Mouse (Mus musculus) forebrain, embryonic 12.5 days (tissue): Measurements from ENCODE around the gene B4galnt1. TPM values are rescaled to one million over a fixed set of nuclear protein-coding genes. Genes with fewer than 3 reads are reported as not detected.

Source experiments
- ATAC-seq: fragments of 200-750 bp; cut with Nextera tagmentation; 2 replicates; pipeline ENCODE4 v1.8.0; 2017; ENCODE audit warnings: moderate TSS enrichment; ENCODE audit not compliant: low FRiP score
- H3K27ac ChIP-seq: fragments of 300-500 bp; sonication (generic); 2 replicates; pipeline ENCODE4 v1.5.1; 2016; ENCODE audit warnings: mild to moderate bottlenecking
- H3K27me3 ChIP-seq: fragments of 300-500 bp; sonication (generic); 2 replicates; pipeline ENCODE4 v1.6.1; 2016; ENCODE audit warnings: mild to moderate bottlenecking
- H3K36me3 ChIP-seq: fragments of 300-500 bp; sonication (generic); replicated peaks from 2 replicates; pipeline ENCODE4 v1.6.1; 2016; ENCODE audit warnings: mild to moderate bottlenecking
- H3K4me1 ChIP-seq: fragments of 300-500 bp; sonication (generic); 2 replicates; pipeline ENCODE4 v1.6.1; 2016
- H3K4me2 ChIP-seq: fragments of 300-500 bp; sonication (generic); 2 replicates; pipeline ENCODE4 v1.6.1; 2016; ENCODE audit warnings: mild to moderate bottlenecking, moderate library complexity
- H3K4me3 ChIP-seq: fragments of 300-500 bp; sonication (generic); replicated peaks from 2 replicates; pipeline ENCODE4 v1.5.1; 2016; ENCODE audit warnings: mild to moderate bottlenecking
- H3K9ac ChIP-seq: fragments of 300-500 bp; sonication (generic); 2 replicates; pipeline ENCODE4 v1.6.1; 2016; ENCODE audit warnings: mild to moderate bottlenecking
- H3K9me3 ChIP-seq: fragments of 300-500 bp; sonication (generic); 2 replicates; pipeline ENCODE4 v1.6.1; 2016
- WGBS: fragments of 180-500 bp; shearing (Covaris S2); methylation state at CpG from one replicate; pipeline ENCODE4 v1.1.7; 2016; 5-methylcytosine and 5-hydroxymethylcytosine counted together
- polyA plus RNA-seq: library from polyadenylated mRNA; unstranded; fragments of >200 nt; fragmentation: Nextera tagmentation; extraction: Ambion mirVana; gene quantifications from 2 replicates; pipeline ENCODE4 v1.2.1, GENCODE M21; 2016

Gene B4galnt1
- polyA plus RNA-seq, 1 experiment from 2014 or later, result 13.3 TPM

DNA sequence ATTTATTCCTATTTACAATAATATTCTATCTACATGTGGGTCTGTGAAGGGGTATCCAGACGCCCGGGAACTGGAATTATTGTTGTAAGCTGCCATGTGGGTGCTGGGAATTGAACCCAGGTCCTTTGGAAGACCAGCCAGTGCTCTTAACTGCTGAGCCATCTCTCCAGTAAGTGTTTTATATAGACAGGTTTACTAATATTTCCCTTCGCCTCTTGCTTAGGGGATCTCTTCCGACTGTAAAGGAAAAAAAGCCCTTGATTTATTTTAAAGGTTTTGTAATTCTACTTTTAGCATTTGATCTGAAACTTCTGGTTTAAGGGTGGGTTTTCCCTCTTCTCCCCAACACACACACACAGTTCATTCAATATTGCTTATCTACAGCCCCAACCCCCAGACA is 835 bp upstream of the B4galnt1 start:
- peak overlapping the region; percentile 80; the same call in 1 of the 2 replicates for H3K9ac ChIP-seq
- no peak overlapping the region for H3K4me3 ChIP-seq
- no peaks in the 10 kb centered on the region for H3K36me3 ChIP-seq
- no peak overlapping the region for H3K4me2 ChIP-seq
- H3K27me3 ChIP-seq, result peaks cover 55% of the 10 kb centered on the region
- ATAC-seq, result no peak
- H3K4me1 ChIP-seq, result peaks cover 22% of the 10 kb centered on the region
- WGBS, result 94% methylated on average over 4 of the region's 4 CpGs
- H3K9me3 ChIP-seq, result no peaks in the 10 kb centered on the region
- H3K27ac ChIP-seq, result no peak overlapping the region

DNA sequence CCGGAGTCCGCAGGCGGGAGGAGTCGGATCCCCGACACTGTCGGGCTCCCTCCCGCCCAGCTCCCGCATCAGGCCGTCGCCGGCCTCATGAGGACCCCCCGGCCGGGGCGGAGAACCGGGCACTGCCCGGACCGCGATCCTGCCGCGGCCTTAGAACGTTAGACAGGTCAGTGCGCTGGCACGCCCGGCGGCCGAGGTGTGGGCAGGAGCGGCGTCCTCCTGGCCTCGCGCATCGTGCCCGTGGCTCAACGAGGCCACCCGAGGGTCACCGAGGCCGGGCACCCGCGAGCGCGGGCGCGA is 279 bp downstream of the B4galnt1 start:
- peak; percentile 72 for ATAC-seq
- peaks cover 66% of the 10 kb centered on the region for H3K27me3 ChIP-seq
- peak overlapping the region; percentile 63 for H3K4me3 ChIP-seq

DNA sequence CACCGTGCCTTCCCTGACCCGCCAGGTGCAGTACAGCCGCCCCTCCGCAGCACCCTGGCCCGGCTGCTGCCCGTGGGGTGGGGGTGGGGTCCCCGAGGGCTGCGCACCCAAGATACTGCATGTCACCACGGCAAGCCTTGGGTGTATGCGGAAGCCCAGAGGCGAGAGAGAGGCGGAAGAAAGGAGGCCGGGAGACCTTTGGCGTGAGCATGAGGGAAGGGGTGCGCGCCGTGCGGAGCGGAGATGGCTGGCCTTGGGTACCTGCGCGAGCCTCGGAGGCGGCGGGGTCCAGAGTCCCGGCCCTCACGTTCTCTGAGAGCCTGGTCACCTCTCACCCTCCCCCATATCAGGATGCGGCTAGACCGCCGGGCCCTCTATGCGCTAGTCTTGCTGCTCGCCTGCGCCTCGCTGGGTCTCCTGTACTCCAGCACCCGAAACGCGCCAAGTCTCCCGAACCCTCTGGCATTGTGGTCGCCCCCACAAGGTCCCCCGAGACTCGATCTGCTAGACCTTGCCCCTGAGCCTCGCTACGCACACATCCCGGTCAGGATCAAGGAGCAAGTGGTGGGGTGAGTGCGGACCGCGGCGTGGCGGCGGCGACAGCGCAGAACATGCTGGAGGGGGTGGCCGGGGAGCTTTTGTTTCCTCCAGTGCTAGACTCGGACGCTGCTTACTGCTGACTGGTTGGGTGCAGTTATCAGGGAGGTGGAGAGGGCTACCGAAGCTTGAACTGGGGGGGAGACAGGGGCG is 804 bp downstream of the B4galnt1 start:
- Histone ChIP-seq H3K27ac (peak overlapping the region; percentile 57), H3K27me3 (peaks cover 72% of the 10 kb centered on the region), H3K36me3 (no peaks in the 10 kb centered on the region), H3K9me3 (no peaks in the 10 kb centered on the region), H3K4me1 (peaks cover 34% of the 10 kb centered on the region), H3K9ac (peak overlapping the region; percentile 80), H3K4me2 (peak overlapping the region; percentile 99), H3K4me3 (peak overlapping the region; percentile 63)
- under 1% methylated on average over 56 of the region's 56 CpGs for WGBS
- peak; percentile 53 for ATAC-seq

More for the DNA sequence above, 279 bp downstream of the B4galnt1 start:
- Histone ChIP-seq H3K4me2 (peak overlapping the region; percentile 99), H3K36me3 (no peaks in the 10 kb centered on the region), H3K27ac (peak overlapping the region; percentile 57), H3K4me1 (peaks cover 29% of the 10 kb centered on the region), H3K9me3 (no peaks in the 10 kb centered on the region), H3K9ac (peak overlapping the region; percentile 80)
- under 1% methylated on average over 42 of the region's 42 CpGs for WGBS

DNA sequence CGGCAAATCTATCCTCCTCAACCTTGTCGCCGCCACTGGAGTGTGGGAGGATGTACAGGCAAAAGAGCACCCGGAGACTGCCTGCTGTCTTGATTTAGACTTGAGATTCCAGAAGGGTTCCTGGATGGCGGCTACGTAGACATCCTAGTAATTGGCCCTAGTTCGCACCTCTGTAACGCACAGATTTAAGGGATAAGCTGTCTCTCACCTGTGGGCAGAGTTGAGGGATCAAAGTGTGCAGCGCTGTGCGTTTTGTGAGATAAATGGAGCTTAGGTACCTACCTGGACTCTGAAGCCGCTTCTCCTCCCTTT is 1.3 kb downstream of the B4galnt1 start:
- ATAC-seq, result no peak; the same call in 1 of the 2 replicates
- Histone ChIP-seq H3K4me1 (peaks cover 38% of the 10 kb centered on the region), H3K27me3 (peaks cover 77% of the 10 kb centered on the region), H3K4me3 (peak overlapping the region; percentile 63), H3K27ac (0 out of 2 replicates have a peak overlapping the region, but pooled peaks have one; percentile 57), H3K4me2 (peak overlapping the region; percentile 99), H3K9me3 (no peaks in the 10 kb centered on the region), H3K36me3 (no peaks in the 10 kb centered on the region), H3K9ac (peak overlapping the region; percentile 80)
- 2% methylated on average over 11 of the region's 11 CpGs for WGBS

DNA sequence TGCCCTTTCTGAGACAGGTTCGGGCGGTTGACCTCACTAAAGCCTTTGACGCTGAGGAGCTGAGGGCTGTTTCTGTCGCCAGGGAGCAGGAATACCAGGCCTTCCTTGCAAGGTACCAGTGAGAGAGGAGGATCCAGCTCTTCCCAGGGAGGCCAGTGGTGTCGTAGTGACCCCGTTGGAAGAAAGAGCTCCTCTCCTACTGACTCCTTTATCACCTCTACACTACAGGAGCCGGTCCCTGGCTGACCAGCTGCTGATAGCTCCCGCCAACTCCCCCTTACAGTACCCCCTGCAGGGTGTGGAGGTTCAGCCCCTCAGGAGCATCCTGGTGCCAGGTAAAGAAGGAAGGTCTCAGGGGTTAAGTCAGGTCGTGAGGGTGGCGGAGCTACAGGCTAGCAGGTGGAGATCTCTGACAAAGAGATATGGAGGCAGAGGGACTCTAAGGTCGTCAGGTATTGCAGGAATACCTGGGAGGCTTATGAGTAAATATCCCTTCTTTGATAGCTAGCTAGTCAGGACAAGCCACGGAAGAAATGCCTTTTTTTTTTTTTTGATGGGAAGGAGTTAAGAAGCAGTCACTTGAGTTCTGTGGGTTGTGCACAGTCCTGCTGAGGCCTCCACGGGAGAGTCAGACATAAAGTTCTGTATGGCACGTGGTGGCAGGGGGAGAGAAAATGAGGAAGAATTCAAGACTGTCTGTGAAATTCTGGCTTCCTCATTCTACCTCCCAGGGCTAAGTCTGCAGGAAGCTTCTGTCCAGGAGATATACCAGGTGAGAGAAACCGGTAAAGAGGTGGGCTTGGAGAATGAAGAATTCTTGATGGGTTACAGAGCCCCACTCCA is 2.0 kb downstream of the B4galnt1 start:
- Histone ChIP-seq H3K27me3 (peaks cover 83% of the 10 kb centered on the region), H3K27ac (no peak overlapping the region), H3K9ac (0 out of 2 replicates have a peak overlapping the region, but pooled peaks have one; percentile 12), H3K4me1 (peaks cover 38% of the 10 kb centered on the region), H3K9me3 (no peaks in the 10 kb centered on the region), H3K4me3 (peak overlapping the region; percentile 63), H3K36me3 (no peaks in the 10 kb centered on the region), H3K4me2 (peak overlapping the region; percentile 99)
- no peak for ATAC-seq
- 27% methylated on average over 15 of the region's 15 CpGs for WGBS

DNA sequence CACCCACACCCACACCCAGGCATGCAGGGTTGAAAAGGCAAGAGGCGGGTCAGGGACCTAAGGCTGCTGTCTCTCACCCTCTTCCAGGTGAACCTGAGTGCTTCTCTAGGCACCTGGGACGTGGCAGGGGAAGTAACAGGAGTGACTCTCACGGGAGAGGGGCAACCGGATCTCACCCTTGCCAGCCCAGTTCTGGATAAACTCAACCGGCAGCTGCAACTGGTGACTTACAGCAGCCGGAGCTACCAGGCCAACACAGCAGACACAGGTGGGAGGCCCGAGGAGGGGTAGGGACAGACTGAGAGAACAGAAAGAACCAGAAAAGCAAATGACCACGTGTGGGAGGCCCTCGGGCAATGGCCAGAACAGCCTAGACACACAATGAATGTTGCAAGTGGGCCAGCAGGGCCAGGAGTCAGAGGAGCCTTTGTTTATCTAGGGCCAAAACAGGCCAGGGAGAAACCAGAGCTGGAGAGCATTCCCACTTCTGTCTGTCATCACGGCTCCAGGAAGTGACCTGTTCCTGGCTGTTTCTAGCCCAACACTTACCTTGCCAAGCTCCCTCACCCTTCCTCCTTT is 2.7 kb downstream of the B4galnt1 start:
- Histone ChIP-seq H3K9me3 (no peaks in the 10 kb centered on the region), H3K36me3 (no peaks in the 10 kb centered on the region), H3K9ac (no peak overlapping the region), H3K4me2 (no peak overlapping the region), H3K27me3 (peaks cover 87% of the 10 kb centered on the region), H3K4me1 (peaks cover 38% of the 10 kb centered on the region), H3K27ac (no peak overlapping the region), H3K4me3 (no peak overlapping the region)
- 63% methylated on average over 10 of the region's 10 CpGs for WGBS
- no peak for ATAC-seq

DNA sequence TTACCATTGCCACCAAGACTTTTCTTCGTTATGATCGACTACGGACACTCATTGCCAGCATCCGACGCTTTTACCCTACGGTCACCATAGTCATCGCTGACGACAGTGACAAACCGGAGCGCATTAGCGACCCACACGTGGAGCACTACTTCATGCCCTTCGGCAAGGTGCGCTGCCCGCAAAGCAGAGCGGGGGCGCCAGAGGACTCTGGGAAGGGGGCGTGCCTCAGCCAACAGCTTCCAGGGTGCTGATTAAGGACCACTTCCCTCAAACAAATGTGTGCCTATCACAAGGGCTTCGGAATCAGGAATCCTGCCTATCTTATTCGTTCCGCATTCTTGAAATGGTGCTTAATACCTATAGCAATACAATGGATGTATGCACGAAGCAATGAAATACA is 5.0 kb downstream of the B4galnt1 start:
- no peak overlapping the region for H3K9ac ChIP-seq
- peak overlapping the region; percentile 59 for H3K4me2 ChIP-seq
- peaks cover 80% of the 10 kb centered on the region for H3K27me3 ChIP-seq
- H3K4me3 ChIP-seq, result peak overlapping the region; percentile 34
- ATAC-seq, result no peak
- WGBS, result 2% methylated on average over 22 of the region's 22 CpGs
- H3K27ac ChIP-seq, result no peak overlapping the region
- H3K36me3 ChIP-seq, result no peaks in the 10 kb centered on the region
- peaks cover 34% of the 10 kb centered on the region for H3K4me1 ChIP-seq
- no peaks in the 10 kb centered on the region for H3K9me3 ChIP-seq

DNA sequence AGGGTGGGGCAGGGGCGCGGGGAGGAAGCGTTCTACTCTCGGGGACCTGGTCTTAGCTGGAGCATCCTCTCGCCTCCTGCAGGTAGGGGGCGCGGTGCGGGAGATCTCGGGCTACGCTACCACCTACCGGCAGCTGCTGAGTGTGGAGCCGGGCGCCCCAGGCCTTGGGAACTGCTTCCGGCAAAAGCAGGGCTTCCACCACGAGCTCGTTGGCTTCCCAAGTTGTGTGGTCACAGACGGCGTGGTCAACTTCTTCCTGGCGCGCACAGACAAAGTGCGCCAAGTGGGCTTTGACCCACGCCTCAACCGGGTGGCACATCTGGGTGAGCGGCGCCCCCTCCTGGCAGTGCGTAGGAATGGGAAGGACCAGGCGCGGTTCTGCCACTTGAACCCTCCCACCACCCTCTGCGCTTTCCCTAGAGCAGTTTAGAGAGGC is 5.8 kb downstream of the B4galnt1 start:
- WGBS, result 1% methylated on average over 29 of the region's 29 CpGs
- Histone ChIP-seq H3K9ac (no peak overlapping the region), H3K27me3 (peaks cover 72% of the 10 kb centered on the region), H3K4me1 (peaks cover 27% of the 10 kb centered on the region), H3K27ac (no peak overlapping the region), H3K36me3 (no peaks in the 10 kb centered on the region), H3K4me2 (peak overlapping the region; percentile 59), H3K9me3 (no peaks in the 10 kb centered on the region), H3K4me3 (peak overlapping the region; percentile 34)
- peak; percentile 67 for ATAC-seq

DNA sequence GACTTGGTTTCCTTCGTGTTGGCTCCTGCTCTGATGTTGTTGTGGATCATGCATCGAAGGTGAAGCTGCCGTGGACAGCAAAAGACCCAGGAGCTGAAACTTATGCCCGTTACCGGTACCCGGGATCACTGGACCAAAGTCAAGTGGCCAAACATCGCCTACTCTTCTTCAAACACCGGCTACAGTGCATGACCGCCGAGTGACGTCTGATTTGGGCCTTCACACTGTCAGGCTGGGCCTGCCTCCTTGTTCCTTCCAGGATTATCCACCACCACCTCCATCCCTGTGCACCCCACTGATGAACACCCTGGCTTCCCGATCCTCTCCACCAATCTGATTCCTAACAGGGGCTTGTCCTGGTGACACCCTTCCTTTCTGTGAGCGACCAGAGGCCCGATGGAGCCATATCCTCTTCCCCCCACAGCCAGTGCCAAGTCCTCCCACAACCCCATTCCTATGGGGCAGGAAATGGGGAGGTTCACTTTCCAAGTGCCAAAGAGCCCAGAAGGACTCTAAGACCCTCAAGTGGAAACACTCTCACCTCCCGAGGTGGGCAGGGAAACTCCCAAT is 6.7 kb downstream of the B4galnt1 start:
- ATAC-seq, result no peak
- H3K27me3 ChIP-seq, result peaks cover 72% of the 10 kb centered on the region
- peaks cover 18% of the 10 kb centered on the region for H3K4me1 ChIP-seq
- H3K36me3 ChIP-seq, result no peaks in the 10 kb centered on the region
- 89% methylated on average over 15 of the region's 15 CpGs for WGBS
- no peak overlapping the region for H3K9ac ChIP-seq
- H3K4me2 ChIP-seq, result no peak overlapping the region
- H3K27ac ChIP-seq, result no peak overlapping the region
- no peaks in the 10 kb centered on the region for H3K9me3 ChIP-seq
- no peak overlapping the region for H3K4me3 ChIP-seq

DNA sequence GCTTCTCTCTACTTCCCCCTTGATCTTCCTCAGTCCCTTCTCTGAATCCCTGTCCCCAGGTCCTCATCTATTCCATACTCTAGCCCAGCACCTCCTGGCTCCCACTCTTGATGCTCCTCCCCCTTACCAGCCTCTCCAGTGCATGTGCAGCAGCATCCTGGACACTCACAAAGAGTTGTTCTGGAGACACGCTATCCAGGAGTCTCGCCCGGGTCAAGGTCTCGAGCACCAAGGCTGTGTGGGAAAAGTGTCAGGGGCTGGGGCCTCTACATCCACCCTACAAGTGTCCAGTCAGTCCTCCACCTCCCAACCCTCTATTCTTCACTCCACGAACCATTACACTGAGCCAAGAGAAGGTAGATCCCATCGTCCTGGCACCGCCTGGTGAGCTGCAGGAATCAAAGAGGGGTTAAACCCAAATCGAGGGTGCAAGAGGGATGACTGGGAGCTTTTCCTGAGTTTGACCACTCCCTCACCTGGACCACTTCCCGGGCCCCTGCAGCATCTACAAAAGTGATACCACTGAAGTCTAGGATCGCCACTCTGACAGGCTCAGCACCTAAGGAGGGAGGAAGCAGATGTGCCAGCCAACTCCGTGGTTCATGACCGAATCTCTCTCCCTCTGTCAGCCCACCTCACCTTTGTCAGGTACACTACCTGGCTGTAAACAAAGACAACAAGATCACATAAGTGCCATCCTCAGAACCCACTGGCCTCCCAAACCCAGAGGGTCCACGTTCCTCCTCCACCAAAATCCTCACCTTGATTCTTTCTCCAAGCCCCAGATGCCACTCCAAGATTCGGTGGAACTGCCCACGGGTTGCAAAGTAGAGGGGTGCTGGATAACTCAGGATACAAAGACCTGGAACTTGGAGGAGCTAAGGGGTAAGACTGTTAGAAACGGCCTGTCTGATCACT is 8.4 kb downstream of the B4galnt1 start:
- H3K27me3 ChIP-seq, result peaks cover 73% of the 10 kb centered on the region
- H3K9me3 ChIP-seq, result no peaks in the 10 kb centered on the region
- H3K4me1 ChIP-seq, result peaks cover 28% of the 10 kb centered on the region
- H3K4me2 ChIP-seq, result no peak overlapping the region
- H3K9ac ChIP-seq, result no peak overlapping the region
- ATAC-seq, result no peak
- H3K36me3 ChIP-seq, result no peaks in the 10 kb centered on the region
- no peak overlapping the region for H3K4me3 ChIP-seq
- WGBS, result 83% methylated on average over 16 of the region's 16 CpGs
- no peak overlapping the region for H3K27ac ChIP-seq

DNA sequence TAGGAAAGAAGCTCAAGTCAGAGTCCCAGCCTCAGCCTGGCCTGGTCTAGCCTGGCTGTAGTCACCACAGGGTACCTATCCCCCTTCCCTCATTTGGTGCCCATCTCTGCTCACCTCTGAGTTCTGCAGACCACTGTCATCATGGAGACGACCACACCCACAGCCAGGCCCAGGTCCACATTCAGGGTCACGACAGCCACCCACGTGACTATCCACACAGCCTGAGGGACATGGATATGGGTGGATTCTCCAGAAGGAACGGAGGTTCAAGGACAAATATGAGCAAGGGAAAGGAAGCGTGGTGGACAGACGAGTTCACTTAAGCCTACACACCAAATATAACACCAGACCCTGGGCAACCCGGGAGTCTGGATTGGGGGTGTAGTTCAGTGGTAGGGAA is 9.1 kb downstream of the B4galnt1 start:
- H3K4me3 ChIP-seq, result no peak overlapping the region
- ATAC-seq, result no peak
- WGBS, result 89% methylated on average over 7 of the region's 7 CpGs

More for the DNA sequence above, 9.1 kb downstream of the B4galnt1 start:
- no peak overlapping the region for H3K4me2 ChIP-seq
- no peak overlapping the region for H3K9ac ChIP-seq
- peaks cover 31% of the 10 kb centered on the region for H3K4me1 ChIP-seq
- no peak overlapping the region for H3K27ac ChIP-seq
- peaks cover 73% of the 10 kb centered on the region for H3K27me3 ChIP-seq
- no peaks in the 10 kb centered on the region for H3K36me3 ChIP-seq
- no peaks in the 10 kb centered on the region for H3K9me3 ChIP-seq
